15 mouse cellular contexts compared by ENCODE assay signal in the genomic region with DNA sequence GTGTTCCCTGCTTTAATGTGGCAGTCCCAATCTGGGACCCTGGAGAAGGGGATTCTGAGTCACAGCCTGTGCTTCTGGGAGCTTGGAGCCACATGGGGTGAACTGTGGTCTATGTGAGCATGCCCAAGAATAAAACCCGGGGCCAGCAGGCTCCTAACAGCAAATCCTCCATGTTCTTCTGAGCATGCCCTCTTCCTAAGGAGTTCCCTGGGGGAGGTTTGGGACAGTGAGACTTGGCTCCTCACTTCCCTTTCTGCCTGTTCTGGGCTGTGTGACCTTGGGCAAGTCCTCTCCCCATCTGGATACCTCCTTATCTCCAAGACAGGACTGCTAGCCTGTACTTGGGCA. TPM values are rescaled to one million over a fixed set of nuclear protein-coding genes. Genes with fewer than 3 reads are reported as not detected.
DNase-seq lines count a peak whose midpoint lies in the region; ATAC-seq and TF ChIP-seq lines count a peak whose summit lies in the region.
"Had no signal": no experiment of that assay in that cellular context is flagged by ENCODE, and none has a peak within 500 bp of the region (broad histone marks: within the 10 kb centered on the region; RNA-seq: fewer than 3 reads in every experiment).

No protein-coding gene starts in this region.

- H3K36me3 ChIP-seq in forebrain, embryonic 10.5 days (replicated peaks), result no peaks in the 10 kb centered on the region
- H3K36me3 ChIP-seq in forebrain, embryonic 11.5 days (ENCODE audit: control insufficient read depth, insufficient read depth, low read length), result no peaks in the 10 kb centered on the region
- no peaks in the 10 kb centered on the region for H3K36me3 ChIP-seq in kidney, postnatal 0 days (ENCODE audit: insufficient read depth, low read length)
- no peaks in the 10 kb centered on the region for H3K36me3 ChIP-seq in heart, postnatal 0 days (replicated peaks; ENCODE audit: control insufficient read depth, insufficient read depth, low read length)
- H3K36me3 ChIP-seq in small intestine, adult 2 months (ENCODE audit: control insufficient read depth, insufficient read depth, low read length), result no peaks in the 10 kb centered on the region
- H3K36me3 ChIP-seq: forebrain, embryonic 15.5 days; hindbrain, embryonic 15.5 days had no signal

- H3K27ac ChIP-seq in forebrain, embryonic 10.5 days, result peak overlapping the region; percentile 80
- no peak overlapping the region for H3K27ac ChIP-seq in forebrain, embryonic 11.5 days (ENCODE audit: low read depth, low read length)
- peak overlapping the region; percentile 95 for H3K27ac ChIP-seq in kidney, postnatal 0 days
- H3K27ac ChIP-seq in heart, postnatal 0 days (ENCODE audit: low read depth), result peak overlapping the region; percentile 77
- H3K27ac ChIP-seq in small intestine, adult 2 months (ENCODE audit: insufficient read depth, low read depth, low read length), result peak overlapping the region; percentile 52
- H3K27ac ChIP-seq in left cerebral cortex, adult 2 months, result no peak overlapping the region
- H3K27ac ChIP-seq: forebrain, embryonic 15.5 days; hindbrain, embryonic 15.5 days had no signal

- ATAC-seq in forebrain, embryonic 11.5 days (replicated peaks; ENCODE audit: low FRiP score), result no peak
- ATAC-seq in kidney, postnatal 0 days (replicated peaks; ENCODE audit: low FRiP score, low read depth), result no peak
- no peak for ATAC-seq in heart, postnatal 0 days (ENCODE audit: insufficient read depth, low read depth)
- ATAC-seq: forebrain, embryonic 15.5 days had no signal

- intact Hi-C loops in left cerebral cortex, adult 2 months (cut with DNase I), result no loop called here

- H3K4me1 ChIP-seq in forebrain, embryonic 10.5 days, result peaks cover 94% of the 10 kb centered on the region
- peaks cover 33% of the 10 kb centered on the region for H3K4me1 ChIP-seq in forebrain, embryonic 11.5 days (replicated peaks; ENCODE audit: control insufficient read depth, insufficient read depth, low read length)
- H3K4me1 ChIP-seq in kidney, postnatal 0 days (replicated peaks; ENCODE audit: insufficient read depth, low read length), result peaks cover 71% of the 10 kb centered on the region
- H3K4me1 ChIP-seq in heart, postnatal 0 days (ENCODE audit: control insufficient read depth, insufficient read depth), result peaks cover 92% of the 10 kb centered on the region
- peaks cover 60% of the 10 kb centered on the region for H3K4me1 ChIP-seq in small intestine, adult 2 months (ENCODE audit: control insufficient read depth, insufficient read depth, insufficient read length, low read length)

- no peaks in the 10 kb centered on the region for H3K27me3 ChIP-seq in forebrain, embryonic 10.5 days (ENCODE audit: poor library complexity, severe bottlenecking)
- no peaks in the 10 kb centered on the region for H3K27me3 ChIP-seq in forebrain, embryonic 11.5 days (ENCODE audit: control insufficient read depth, insufficient read depth, low read length)
- H3K27me3 ChIP-seq in kidney, postnatal 0 days (ENCODE audit: insufficient read depth, low read length), result no peaks in the 10 kb centered on the region
- H3K27me3 ChIP-seq in heart, postnatal 0 days (ENCODE audit: control insufficient read depth, insufficient read depth, low read length), result no peaks in the 10 kb centered on the region
- no peaks in the 10 kb centered on the region for H3K27me3 ChIP-seq in small intestine, adult 2 months (ENCODE audit: control insufficient read depth, insufficient read depth, low read length)
- H3K27me3 ChIP-seq: forebrain, embryonic 15.5 days had no signal

- no peak for TF ChIP-seq CTCF in kidney, postnatal 0 days (IDR thresholded peaks at IDR 0.05; ENCODE audit: low read depth)
- no peak for TF ChIP-seq CTCF in heart, postnatal 0 days (IDR thresholded peaks at IDR 0.05; ENCODE audit: low read depth)
- no peak for TF ChIP-seq CTCF in small intestine, adult 2 months (IDR thresholded peaks at IDR 0.05; ENCODE audit: extremely low read depth, insufficient read length, insufficient replicate concordance, low read depth, low read length)
- TF ChIP-seq CTCF in left cerebral cortex, adult 2 months (IDR thresholded peaks at IDR 0.05), result no peak

- H3K9ac ChIP-seq in forebrain, embryonic 11.5 days (ENCODE audit: low read length), result no peak overlapping the region
- no peak overlapping the region for H3K9ac ChIP-seq in kidney, postnatal 0 days (ENCODE audit: low read depth, low read length)
- H3K9ac ChIP-seq in heart, postnatal 0 days (replicated peaks; ENCODE audit: low read depth, low read length), result no peak overlapping the region
- H3K9ac ChIP-seq: forebrain, embryonic 15.5 days; hindbrain, embryonic 15.5 days had no signal

- H3K4me3 ChIP-seq in forebrain, embryonic 10.5 days, result peak overlapping the region; percentile 22; the same call in 1 of the 2 replicates
- no peak overlapping the region for H3K4me3 ChIP-seq in forebrain, embryonic 11.5 days (ENCODE audit: low read depth, low read length)
- H3K4me3 ChIP-seq in kidney, postnatal 0 days (replicated peaks; ENCODE audit: low read depth, low read length), result no peak overlapping the region
- no peak overlapping the region for H3K4me3 ChIP-seq in heart, postnatal 0 days (ENCODE audit: low read depth, low read length)
- H3K4me3 ChIP-seq in small intestine, adult 2 months (ENCODE audit: low read depth, low read length), result no peak overlapping the region
- no peak overlapping the region for H3K4me3 ChIP-seq in left cerebral cortex, adult 2 months
- H3K4me3 ChIP-seq: forebrain, embryonic 15.5 days; hindbrain, embryonic 15.5 days had no signal

- TF ChIP-seq POLR2A in small intestine, adult 2 months (IDR thresholded peaks at IDR 0.05; ENCODE audit: low read depth, low read length), result no peak

- WGBS in forebrain, embryonic 10.5 days, result 16% methylated on average over 1 of the region's 1 CpGs
- WGBS in forebrain, embryonic 11.5 days, result 32% methylated on average over 1 of the region's 1 CpGs
- WGBS in kidney, postnatal 0 days, result 6% methylated on average over 1 of the region's 1 CpGs
- WGBS in heart, postnatal 0 days, result 38% methylated on average over 1 of the region's 1 CpGs
- WGBS in small intestine, adult 2 months, result 4% methylated on average over 1 of the region's 1 CpGs

- no peak overlapping the region for H3K4me2 ChIP-seq in forebrain, embryonic 11.5 days (ENCODE audit: low read depth, low read length, severe bottlenecking)
- peak overlapping the region; percentile 22 for H3K4me2 ChIP-seq in kidney, postnatal 0 days (ENCODE audit: low read length)
- no peak overlapping the region for H3K4me2 ChIP-seq in heart, postnatal 0 days (ENCODE audit: low read depth, low read length)
- H3K4me2 ChIP-seq: forebrain, embryonic 15.5 days; hindbrain, embryonic 15.5 days; midbrain, embryonic 11.5 days had no signal

- no peak for TF ChIP-seq EP300 in heart, postnatal 0 days (IDR thresholded peaks at IDR 0.05; ENCODE audit: low read depth)

- no peak for DNase-seq in forebrain, embryonic 10.5 days (ENCODE audit: extremely low spot score, low spot score)
- DNase-seq in forebrain, embryonic 11.5 days (ENCODE audit: low spot score), result no peak
- no peak for DNase-seq in kidney, postnatal 0 days (ENCODE audit: low spot score)
- no peak for DNase-seq in kidney, adult 11 months
- no peak for DNase-seq in heart, postnatal 0 days (ENCODE audit: low spot score)
- DNase-seq in retina, embryonic 14.5 days (ENCODE audit: low spot score), result no peak
- no peak for DNase-seq in left cerebral cortex, adult 2 months (ENCODE audit: extremely low spot score in 1 of 2, low spot score in 2 of 2)
- DNase-seq: cerebellum, postnatal 36 days; right cerebral cortex, postnatal 4 days had no signal

- no peaks in the 10 kb centered on the region for H3K9me3 ChIP-seq in forebrain, embryonic 10.5 days
- no peaks in the 10 kb centered on the region for H3K9me3 ChIP-seq in forebrain, embryonic 11.5 days (ENCODE audit: control insufficient read depth, low read length)
- H3K9me3 ChIP-seq in kidney, postnatal 0 days (replicated peaks; ENCODE audit: low read length), result no peaks in the 10 kb centered on the region
- H3K9me3 ChIP-seq in heart, postnatal 0 days (replicated peaks; ENCODE audit: control insufficient read depth, low read length), result no peaks in the 10 kb centered on the region
- H3K9me3 ChIP-seq: forebrain, embryonic 15.5 days; hindbrain, embryonic 15.5 days had no signal

RNA-seq across cellular contexts. Expression of a gene that starts 12.4 kb away (rescaled TPM):
- 15.6 and 17.9 TPM in 2 replicates for polyA plus RNA-seq in forebrain, embryonic 10.5 days (2016; fragmentation: Nextera tagmentation; extraction: Ambion mirVana)
- 21.0 and 21.3 TPM in 2 replicates for polyA plus RNA-seq in forebrain, embryonic 11.5 days (2014; fragmentation: Nextera tagmentation; extraction: Ambion mirVana)
- polyA plus RNA-seq in kidney, postnatal 0 days (2015; fragmentation: Nextera tagmentation; extraction: Ambion mirVana), result 31.3 and 34.0 TPM in 2 replicates
- total RNA-seq in heart, postnatal 0 days (2014; rRNA removed; ENCODE audit: low replicate concordance), result 473 and 516 TPM in 2 replicates
- polyA plus RNA-seq in heart, postnatal 0 days (2015; fragmentation: Nextera tagmentation; extraction: Ambion mirVana), result 41.2 and 42.4 TPM in 2 replicates
- polyA plus RNA-seq in small intestine, adult 2 months (2012; rRNA removed), result 38.2 and 40.5 TPM in 2 replicates
- 1 to 10 TPM; 5.5 to 6.5 TPM for total RNA-seq in left cerebral cortex, adult 2 months (2021)

RNA-seq across cellular contexts. Expression of a gene that starts 27.9 kb away (rescaled TPM):
- polyA plus RNA-seq in forebrain, embryonic 10.5 days (2016; fragmentation: Nextera tagmentation; extraction: Ambion mirVana), result not detected in 2 replicates
- not detected in 2 replicates for polyA plus RNA-seq in forebrain, embryonic 11.5 days (2014; fragmentation: Nextera tagmentation; extraction: Ambion mirVana)
- not detected in 2 replicates for polyA plus RNA-seq in kidney, postnatal 0 days (2015; fragmentation: Nextera tagmentation; extraction: Ambion mirVana)
- not detected in 2 replicates for total RNA-seq in heart, postnatal 0 days (2014; rRNA removed; ENCODE audit: low replicate concordance)
- not detected in 2 replicates for polyA plus RNA-seq in heart, postnatal 0 days (2015; fragmentation: Nextera tagmentation; extraction: Ambion mirVana)
- not detected in 2 replicates for polyA plus RNA-seq in small intestine, adult 2 months (2012; rRNA removed)
- not detected for total RNA-seq in left cerebral cortex, adult 2 months (2021)
- total RNA-seq: left cerebral cortex, adult 8-10 months had no signal
- polyA plus RNA-seq: forebrain, embryonic 15.5 days; hindbrain, embryonic 15.5 days; midbrain, embryonic 11.5 days; neural tube, embryonic 14.5 days had no signal

RNA-seq across cellular contexts. Expression of a gene that starts 50.6 kb away (rescaled TPM):
- polyA plus RNA-seq in forebrain, embryonic 10.5 days (2016; fragmentation: Nextera tagmentation; extraction: Ambion mirVana), result not detected in 2 replicates
- not detected in 2 replicates for polyA plus RNA-seq in forebrain, embryonic 11.5 days (2014; fragmentation: Nextera tagmentation; extraction: Ambion mirVana)
- not detected in 2 replicates for polyA plus RNA-seq in kidney, postnatal 0 days (2015; fragmentation: Nextera tagmentation; extraction: Ambion mirVana)
- total RNA-seq in heart, postnatal 0 days (2014; rRNA removed; ENCODE audit: low replicate concordance), result not detected in 2 replicates
- not detected in 2 replicates for polyA plus RNA-seq in heart, postnatal 0 days (2015; fragmentation: Nextera tagmentation; extraction: Ambion mirVana)
- 42.4 and 23,172 TPM in 2 replicates for polyA plus RNA-seq in small intestine, adult 2 months (2012; rRNA removed)
- not detected for total RNA-seq in left cerebral cortex, adult 2 months (2021)
- total RNA-seq: left cerebral cortex, adult 8-10 months had no signal
- polyA plus RNA-seq: forebrain, embryonic 15.5 days; hindbrain, embryonic 15.5 days; midbrain, embryonic 11.5 days; neural tube, embryonic 14.5 days had no signal

Comparison
In these comparisons a context has a peak if more than half of its experiments do, and no peak if none do; other contexts are left out.
1. H3K27ac ChIP-seq: peak in forebrain, embryonic 10.5 days (single experiment), kidney, postnatal 0 days (single experiment), heart, postnatal 0 days (single experiment) and small intestine, adult 2 months (single experiment); none in forebrain, embryonic 11.5 days (single experiment) and left cerebral cortex, adult 2 months (single experiment).
2. RNA of a gene that starts 50.6 kb away (polyA plus RNA-seq): 42.4 to 23,172 TPM in small intestine, adult 2 months; not detected in heart, postnatal 0 days, not detected in forebrain, embryonic 10.5 days, not detected in forebrain, embryonic 11.5 days and not detected in kidney, postnatal 0 days; every median in the first group is over 10 times any median in the second.